ENCODE assay signal across 20 mouse cellular contexts in the genomic region with DNA sequence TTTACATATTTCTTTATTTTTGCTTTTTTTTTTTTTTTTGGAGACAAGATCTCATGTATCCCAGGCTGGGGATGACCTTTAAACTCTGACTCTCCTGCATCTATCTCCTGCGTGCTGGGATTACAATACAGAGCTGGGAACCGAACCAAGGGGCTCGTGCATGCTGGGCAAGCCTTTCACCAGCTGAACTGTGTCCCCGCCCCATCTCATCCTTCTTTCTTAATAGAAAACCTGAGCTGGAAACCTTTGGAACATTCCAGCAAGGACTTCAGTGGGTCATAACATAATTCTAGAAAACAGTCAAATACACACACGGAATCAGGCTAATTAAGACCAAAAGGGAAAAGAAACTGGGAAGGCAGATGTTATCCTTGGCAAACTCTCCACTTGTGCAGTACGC. TPM values are rescaled to one million over a fixed set of nuclear protein-coding genes. Genes with fewer than 3 reads are reported as not detected.
DNase-seq lines count a peak whose midpoint lies in the region; ATAC-seq lines count a peak whose summit lies in the region.
"Had no signal": no experiment of that assay in that cellular context is flagged by ENCODE, and none has a peak within 500 bp of the region (broad histone marks: within the 10 kb centered on the region; RNA-seq: fewer than 3 reads in every experiment).

No protein-coding gene starts in this region.

- no peaks in the 10 kb centered on the region for H3K27me3 ChIP-seq in embryonic facial prominence, embryonic 14.5 days (replicated peaks; ENCODE audit: control insufficient read depth, insufficient read depth, low read length)
- no peaks in the 10 kb centered on the region; the same call in 1 of the 2 replicates for H3K27me3 ChIP-seq in embryonic facial prominence, embryonic 10.5 days (replicated peaks; ENCODE audit: low read depth, poor library complexity, severe bottlenecking)
- H3K27me3 ChIP-seq in kidney, embryonic 16.5 days (ENCODE audit: insufficient read depth, low read length) = no peaks in the 10 kb centered on the region
- H3K27me3 ChIP-seq in embryonic facial prominence, embryonic 15.5 days = no peaks in the 10 kb centered on the region
- no peaks in the 10 kb centered on the region for H3K27me3 ChIP-seq in stomach, embryonic 15.5 days (replicated peaks)
- H3K27me3 ChIP-seq in forebrain, embryonic 10.5 days (ENCODE audit: poor library complexity, severe bottlenecking) = no peaks in the 10 kb centered on the region; the same call in 1 of the 2 replicates
- H3K27me3 ChIP-seq: heart, embryonic 12.5 days had no signal

- DNase-seq in embryonic facial prominence, embryonic 14.5 days (ENCODE audit: low spot score) = peak; percentile 48
- DNase-seq in embryonic facial prominence, embryonic 10.5 days (ENCODE audit: low spot score) = no peak
- DNase-seq in kidney, adult 18-20 months = peak; percentile 29
- no peak for DNase-seq in forebrain, embryonic 10.5 days (ENCODE audit: extremely low spot score, low spot score)
- DNase-seq: cerebellum, adult 9-10 months; forebrain, postnatal 0 days; layer of hippocampus, adult 9-11 months; left cerebral cortex, postnatal 4 days; lung, adult 18-20 months; lung, postnatal 14 days; midbrain, embryonic 14.5 days; right cerebral cortex, postnatal 14 days had no signal

- no peak overlapping the region for H3K4me3 ChIP-seq in embryonic facial prominence, embryonic 14.5 days (ENCODE audit: low read depth, low read length)
- no peak overlapping the region for H3K4me3 ChIP-seq in embryonic facial prominence, embryonic 10.5 days
- no peak overlapping the region for H3K4me3 ChIP-seq in kidney, embryonic 16.5 days (ENCODE audit: low read length)
- no peak overlapping the region for H3K4me3 ChIP-seq in embryonic facial prominence, embryonic 15.5 days (replicated peaks)
- no peak overlapping the region for H3K4me3 ChIP-seq in stomach, embryonic 15.5 days (replicated peaks)
- no peak overlapping the region for H3K4me3 ChIP-seq in forebrain, embryonic 10.5 days
- H3K4me3 ChIP-seq: heart, embryonic 12.5 days; hindbrain, embryonic 10.5 days; left cerebral cortex, adult 2 months had no signal

- WGBS in embryonic facial prominence, embryonic 14.5 days = 50% methylated on average over 6 of the region's 6 CpGs
- WGBS in embryonic facial prominence, embryonic 10.5 days = 73% methylated on average over 6 of the region's 6 CpGs
- WGBS in kidney, embryonic 16.5 days = 63% methylated on average over 6 of the region's 6 CpGs
- WGBS in embryonic facial prominence, embryonic 15.5 days = 45% methylated on average over 6 of the region's 6 CpGs
- 58% methylated on average over 6 of the region's 6 CpGs for WGBS in stomach, embryonic 15.5 days
- 76% methylated on average over 6 of the region's 6 CpGs for WGBS in forebrain, embryonic 10.5 days

- ATAC-seq in embryonic facial prominence, embryonic 14.5 days (ENCODE audit: low read depth) = no peak
- no peak for ATAC-seq in kidney, embryonic 16.5 days (ENCODE audit: low FRiP score, low TSS enrichment)
- no peak for ATAC-seq in embryonic facial prominence, embryonic 15.5 days (ENCODE audit: insufficient number of reproducible peaks, low FRiP score, low TSS enrichment, low read depth)
- no peak for ATAC-seq in stomach, embryonic 15.5 days (ENCODE audit: insufficient read depth, low FRiP score, low read depth)
- ATAC-seq: forebrain, postnatal 0 days; hindbrain, postnatal 0 days had no signal

- H3K4me2 ChIP-seq in embryonic facial prominence, embryonic 14.5 days (ENCODE audit: low read depth, low read length) = no peak overlapping the region
- no peak overlapping the region for H3K4me2 ChIP-seq in kidney, embryonic 16.5 days (replicated peaks; ENCODE audit: low read depth, low read length)
- no peak overlapping the region for H3K4me2 ChIP-seq in embryonic facial prominence, embryonic 15.5 days (replicated peaks)
- H3K4me2 ChIP-seq in stomach, embryonic 15.5 days = 0 out of 2 replicates have a peak overlapping the region, but pooled peaks have one; percentile 38
- H3K4me2 ChIP-seq: heart, embryonic 12.5 days; liver, embryonic 11.5 days had no signal

- H3K9ac ChIP-seq in embryonic facial prominence, embryonic 14.5 days (ENCODE audit: low read depth, low read length) = no peak overlapping the region
- H3K9ac ChIP-seq in kidney, embryonic 16.5 days (replicated peaks; ENCODE audit: low read length) = no peak overlapping the region
- H3K9ac ChIP-seq in embryonic facial prominence, embryonic 15.5 days = no peak overlapping the region
- no peak overlapping the region for H3K9ac ChIP-seq in stomach, embryonic 15.5 days
- H3K9ac ChIP-seq: forebrain, postnatal 0 days; heart, embryonic 12.5 days had no signal

- H3K9me3 ChIP-seq in embryonic facial prominence, embryonic 14.5 days (ENCODE audit: control insufficient read depth, low read length) = no peaks in the 10 kb centered on the region
- no peaks in the 10 kb centered on the region for H3K9me3 ChIP-seq in embryonic facial prominence, embryonic 10.5 days
- H3K9me3 ChIP-seq in kidney, embryonic 16.5 days (ENCODE audit: low read length) = no peaks in the 10 kb centered on the region
- H3K9me3 ChIP-seq in embryonic facial prominence, embryonic 15.5 days (replicated peaks) = no peaks in the 10 kb centered on the region
- no peaks in the 10 kb centered on the region for H3K9me3 ChIP-seq in stomach, embryonic 15.5 days
- H3K9me3 ChIP-seq in forebrain, embryonic 10.5 days = peaks cover 8% of the 10 kb centered on the region
- H3K9me3 ChIP-seq: heart, embryonic 12.5 days; hindbrain, embryonic 10.5 days had no signal

- H3K36me3 ChIP-seq in embryonic facial prominence, embryonic 14.5 days (ENCODE audit: control insufficient read depth, insufficient read depth, low read length) = no peaks in the 10 kb centered on the region
- no peaks in the 10 kb centered on the region for H3K36me3 ChIP-seq in embryonic facial prominence, embryonic 10.5 days (replicated peaks)
- H3K36me3 ChIP-seq in kidney, embryonic 16.5 days (ENCODE audit: insufficient read depth, low read length) = no peaks in the 10 kb centered on the region
- no peaks in the 10 kb centered on the region for H3K36me3 ChIP-seq in embryonic facial prominence, embryonic 15.5 days
- H3K36me3 ChIP-seq in stomach, embryonic 15.5 days = no peaks in the 10 kb centered on the region
- H3K36me3 ChIP-seq in forebrain, embryonic 10.5 days (replicated peaks) = no peaks in the 10 kb centered on the region
- H3K36me3 ChIP-seq: heart, embryonic 12.5 days; hindbrain, embryonic 10.5 days had no signal

- H3K4me1 ChIP-seq in embryonic facial prominence, embryonic 14.5 days (ENCODE audit: control insufficient read depth, insufficient read depth, low read length) = peaks cover 28% of the 10 kb centered on the region
- H3K4me1 ChIP-seq in embryonic facial prominence, embryonic 10.5 days = peaks cover 31% of the 10 kb centered on the region
- H3K4me1 ChIP-seq in kidney, embryonic 16.5 days (ENCODE audit: insufficient read depth, low read length) = peaks cover 35% of the 10 kb centered on the region
- H3K4me1 ChIP-seq in embryonic facial prominence, embryonic 15.5 days = peaks cover 41% of the 10 kb centered on the region
- peaks cover 28% of the 10 kb centered on the region for H3K4me1 ChIP-seq in stomach, embryonic 15.5 days
- peaks cover 22% of the 10 kb centered on the region for H3K4me1 ChIP-seq in forebrain, embryonic 10.5 days

- H3K27ac ChIP-seq in embryonic facial prominence, embryonic 14.5 days (replicated peaks; ENCODE audit: low read depth, low read length) = no peak overlapping the region; the same call in 1 of the 2 replicates
- no peak overlapping the region for H3K27ac ChIP-seq in embryonic facial prominence, embryonic 10.5 days (replicated peaks)
- H3K27ac ChIP-seq in kidney, embryonic 16.5 days (ENCODE audit: low read length) = no peak overlapping the region
- H3K27ac ChIP-seq in embryonic facial prominence, embryonic 15.5 days (replicated peaks) = 0 out of 2 replicates have a peak overlapping the region, but pooled peaks have one; percentile 66
- H3K27ac ChIP-seq in stomach, embryonic 15.5 days = no peak overlapping the region
- H3K27ac ChIP-seq in forebrain, embryonic 10.5 days = no peak overlapping the region
- H3K27ac ChIP-seq: left cerebral cortex, adult 2 months had no signal

RNA-seq across cellular contexts. Expression of a gene that starts 10.0 kb away (rescaled TPM):
- polyA plus RNA-seq in embryonic facial prominence, embryonic 14.5 days (2014; fragmentation: Nextera tagmentation; extraction: Ambion mirVana) = 47.6 and 52.6 TPM in 2 replicates
- polyA plus RNA-seq in embryonic facial prominence, embryonic 10.5 days (2016; fragmentation: Nextera tagmentation; extraction: Ambion mirVana) = 35.3 and 38.1 TPM in 2 replicates
- 33.6 and 35.0 TPM in 2 replicates for polyA plus RNA-seq in kidney, embryonic 16.5 days (2015; fragmentation: Nextera tagmentation; extraction: Ambion mirVana)
- 34.8 and 38.1 TPM in 2 replicates for polyA plus RNA-seq in embryonic facial prominence, embryonic 15.5 days (2015; fragmentation: Nextera tagmentation; extraction: Ambion mirVana)
- polyA plus RNA-seq in stomach, embryonic 15.5 days (2015; fragmentation: Nextera tagmentation; extraction: Ambion mirVana) = 33.5 and 35.7 TPM in 2 replicates
- polyA plus RNA-seq in forebrain, embryonic 10.5 days (2016; fragmentation: Nextera tagmentation; extraction: Ambion mirVana) = 34.8 and 37.6 TPM in 2 replicates

Comparison
In these comparisons a context has a peak if more than half of its experiments do, and no peak if none do; other contexts are left out.
1. DNase-seq: peak in embryonic facial prominence, embryonic 14.5 days (single experiment) and kidney, adult 18-20 months (single experiment); none in embryonic facial prominence, embryonic 10.5 days (single experiment) and forebrain, embryonic 10.5 days (single experiment).